Mouse (Mus musculus): ENCODE measurements at regions not wholly inside any gene's neighbourhood (a gene's known extent, or its start where the extent isn't known, plus 50 kb on each side); places are given as distances from the start of the nearest gene placed in this dataset.

GRCm38 (mm10) chr4:55812846-55813245 is 280.6 kb upstream of the Klf4 start:
- Histone ChIP-seq H3K4me3 (ENCODE audit: low read depth, low read length) (no peak overlapping the region), H3K27me3 (replicated peaks; ENCODE audit: control insufficient read depth, insufficient read depth, low read length) (no peaks in the 10 kb centered on the region), H3K4me1 (replicated peaks; ENCODE audit: control insufficient read depth, insufficient read depth, low read length) (no peaks in the 10 kb centered on the region), H3K9ac (ENCODE audit: low read depth, low read length) (no peak overlapping the region), H3K4me2 (replicated peaks; ENCODE audit: low read depth) (no peak overlapping the region), H3K36me3 (ENCODE audit: control insufficient read depth, insufficient read depth) (no peaks in the 10 kb centered on the region), H3K27ac (ENCODE audit: low read depth, low read length) (no peak overlapping the region), H3K9me3 (ENCODE audit: control insufficient read depth) (no peaks in the 10 kb centered on the region)
- TF ChIP-seq CTCF (IDR thresholded peaks at IDR 0.05; ENCODE audit: low read depth) = no peak
- 45% methylated on average over 8 of the region's 8 CpGs for WGBS
- ATAC-seq = no peak

- 84% methylated on average over 3 of the region's 3 CpGs for WGBS
- H3K36me3 ChIP-seq (ENCODE audit: control insufficient read depth, insufficient read depth) = no peaks in the 10 kb centered on the region
- H3K27me3 ChIP-seq (replicated peaks; ENCODE audit: control insufficient read depth, insufficient read depth, low read length) = no peaks in the 10 kb centered on the region
- no peak for ATAC-seq
- no peaks in the 10 kb centered on the region for H3K4me1 ChIP-seq (replicated peaks; ENCODE audit: control insufficient read depth, insufficient read depth, low read length)
- no peak overlapping the region for H3K9ac ChIP-seq (ENCODE audit: low read depth, low read length)
- no peak overlapping the region for H3K27ac ChIP-seq (ENCODE audit: low read depth, low read length)
- no peaks in the 10 kb centered on the region for H3K9me3 ChIP-seq (ENCODE audit: control insufficient read depth)
- H3K4me3 ChIP-seq (ENCODE audit: low read depth, low read length) = no peak overlapping the region
- no peak overlapping the region for H3K4me2 ChIP-seq (replicated peaks; ENCODE audit: low read depth)
- no peak for TF ChIP-seq CTCF (IDR thresholded peaks at IDR 0.05; ENCODE audit: low read depth)
These were observed 279.4 kb upstream of the Klf4 start for GRCm38 (mm10) chr4:55811656-55812055.

- no peaks in the 10 kb centered on the region for H3K36me3 ChIP-seq (ENCODE audit: control insufficient read depth, insufficient read depth)
- H3K9ac ChIP-seq (ENCODE audit: low read depth, low read length) = no peak overlapping the region
- no peaks in the 10 kb centered on the region for H3K4me1 ChIP-seq (replicated peaks; ENCODE audit: control insufficient read depth, insufficient read depth, low read length)
- no peak for ATAC-seq
- no peak for TF ChIP-seq CTCF (IDR thresholded peaks at IDR 0.05; ENCODE audit: low read depth)
- no peaks in the 10 kb centered on the region for H3K27me3 ChIP-seq (replicated peaks; ENCODE audit: control insufficient read depth, insufficient read depth, low read length)
- no peak overlapping the region for H3K27ac ChIP-seq (ENCODE audit: low read depth, low read length)
- H3K4me3 ChIP-seq (ENCODE audit: low read depth, low read length) = no peak overlapping the region
- H3K9me3 ChIP-seq (ENCODE audit: control insufficient read depth) = no peaks in the 10 kb centered on the region
- 82% methylated on average over 5 of the region's 5 CpGs for WGBS
- no peak overlapping the region for H3K4me2 ChIP-seq (replicated peaks; ENCODE audit: low read depth)
These were observed 276.2 kb upstream of the Klf4 start for GRCm38 (mm10) chr4:55808501-55808900.

GRCm38 (mm10) chr4:55806799-55807198 is 274.5 kb upstream of the Klf4 start:
- no peak overlapping the region for H3K4me3 ChIP-seq (ENCODE audit: low read depth, low read length)
- H3K4me2 ChIP-seq (replicated peaks; ENCODE audit: low read depth) = no peak overlapping the region
- no peak for ATAC-seq
- no peak overlapping the region for H3K27ac ChIP-seq (ENCODE audit: low read depth, low read length)
- H3K27me3 ChIP-seq (replicated peaks; ENCODE audit: control insufficient read depth, insufficient read depth, low read length) = no peaks in the 10 kb centered on the region
- no peaks in the 10 kb centered on the region for H3K36me3 ChIP-seq (ENCODE audit: control insufficient read depth, insufficient read depth)
- no peak overlapping the region for H3K9ac ChIP-seq (ENCODE audit: low read depth, low read length)
- WGBS = 90% methylated on average over 3 of the region's 3 CpGs
- TF ChIP-seq CTCF (IDR thresholded peaks at IDR 0.05; ENCODE audit: low read depth) = no peak
- H3K9me3 ChIP-seq (ENCODE audit: control insufficient read depth) = no peaks in the 10 kb centered on the region
- H3K4me1 ChIP-seq (replicated peaks; ENCODE audit: control insufficient read depth, insufficient read depth, low read length) = no peaks in the 10 kb centered on the region

- 85% methylated on average over 6 of the region's 6 CpGs for WGBS
- no peak for TF ChIP-seq CTCF (IDR thresholded peaks at IDR 0.05; ENCODE audit: low read depth)
- H3K27me3 ChIP-seq (replicated peaks; ENCODE audit: control insufficient read depth, insufficient read depth, low read length) = no peaks in the 10 kb centered on the region
These were observed 273.2 kb upstream of the Klf4 start for GRCm38 (mm10) chr4:55805255-55806051.

GRCm38 (mm10) chr4:55802101-55802500 is 269.8 kb upstream of the Klf4 start:
- ATAC-seq = no peak
- Histone ChIP-seq H3K36me3 (ENCODE audit: control insufficient read depth, insufficient read depth) (no peaks in the 10 kb centered on the region), H3K27me3 (replicated peaks; ENCODE audit: control insufficient read depth, insufficient read depth, low read length) (no peaks in the 10 kb centered on the region), H3K27ac (ENCODE audit: low read depth, low read length) (no peak overlapping the region), H3K4me2 (replicated peaks; ENCODE audit: low read depth) (no peak overlapping the region), H3K9me3 (ENCODE audit: control insufficient read depth) (no peaks in the 10 kb centered on the region), H3K4me1 (replicated peaks; ENCODE audit: control insufficient read depth, insufficient read depth, low read length) (no peaks in the 10 kb centered on the region), H3K4me3 (ENCODE audit: low read depth, low read length) (no peak overlapping the region), H3K9ac (ENCODE audit: low read depth, low read length) (no peak overlapping the region)
- 86% methylated on average over 4 of the region's 4 CpGs for WGBS
- no peak for TF ChIP-seq CTCF (IDR thresholded peaks at IDR 0.05; ENCODE audit: low read depth)

More at GRCm38 (mm10) chr4:55805255-55806051, 273.2 kb upstream of the Klf4 start:
- H3K4me3 ChIP-seq (ENCODE audit: low read depth, low read length) = no peak overlapping the region
- no peaks in the 10 kb centered on the region for H3K36me3 ChIP-seq (ENCODE audit: control insufficient read depth, insufficient read depth)
- no peaks in the 10 kb centered on the region for H3K4me1 ChIP-seq (replicated peaks; ENCODE audit: control insufficient read depth, insufficient read depth, low read length)
- no peak overlapping the region for H3K4me2 ChIP-seq (replicated peaks; ENCODE audit: low read depth)
- H3K27ac ChIP-seq (ENCODE audit: low read depth, low read length) = no peak overlapping the region
- no peak for ATAC-seq
- H3K9ac ChIP-seq (ENCODE audit: low read depth, low read length) = no peak overlapping the region
- H3K9me3 ChIP-seq (ENCODE audit: control insufficient read depth) = no peaks in the 10 kb centered on the region

All from intestine, postnatal 0 days (tissue).